Mouse (Mus musculus) MEL-GATA-1-ER (cell line): ENCODE measurements around the gene Tex36.
A peak's percentile ranks its signal among the peaks of the same experiment; 100 is the strongest.

Experiments
- DNase-seq: peaks from one replicate; pipeline ENCODE4 v3.0.0-alpha.2; 2012; ENCODE audit warnings: low read depth; ENCODE audit errors: extremely low read depth

The Tex36 gene

DNA sequence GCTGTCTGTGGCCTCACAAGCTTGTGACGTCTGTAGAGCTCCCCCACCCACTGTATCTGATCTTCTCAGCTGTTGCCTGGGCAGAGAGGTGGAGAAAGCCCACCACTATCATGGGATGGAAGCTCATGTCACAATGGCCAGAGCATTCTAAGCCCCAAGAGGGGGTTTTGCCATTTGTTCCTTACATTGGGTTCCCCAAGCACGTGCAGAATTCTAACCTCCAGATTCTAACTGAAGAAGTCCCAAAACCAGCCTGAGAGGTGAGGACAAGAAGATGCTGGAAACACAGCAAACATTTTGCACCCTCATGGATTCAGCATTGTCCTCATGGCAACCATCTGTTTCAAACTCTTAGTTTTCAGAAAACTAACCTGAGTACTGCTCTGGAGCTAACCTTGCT is at the start of gene Tex36:
TSS of gene Tex36 (minus strand) at position 101 of the 400 bp plus-strand sequence.
- no peak for DNase-seq

GRCm38 (mm10) chr7:133645716-133646115 is 43.8 kb upstream of the Tex36 start:
- DNase-seq: no peak

DNA sequence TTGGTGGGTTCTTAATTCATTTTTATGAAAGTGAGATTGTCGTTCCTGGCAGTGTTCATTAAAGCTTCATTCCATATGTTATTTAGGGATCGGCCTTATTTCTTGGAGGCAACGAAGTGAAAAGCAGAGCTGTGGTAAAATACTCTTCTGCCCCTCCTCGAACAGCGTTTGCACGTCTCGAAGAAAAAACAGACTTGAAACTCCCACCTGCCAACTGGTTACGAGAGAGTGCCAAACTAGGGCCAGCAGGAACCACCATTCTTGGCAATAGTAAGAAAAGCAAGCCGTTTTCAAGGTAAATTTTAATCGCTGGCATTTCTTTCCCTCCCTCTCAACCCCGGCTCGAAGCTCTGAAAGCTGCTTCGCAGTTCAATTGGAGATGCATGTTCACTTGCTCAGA is 36.9 kb upstream of the Tex36 start:
- no peak for DNase-seq

DNA sequence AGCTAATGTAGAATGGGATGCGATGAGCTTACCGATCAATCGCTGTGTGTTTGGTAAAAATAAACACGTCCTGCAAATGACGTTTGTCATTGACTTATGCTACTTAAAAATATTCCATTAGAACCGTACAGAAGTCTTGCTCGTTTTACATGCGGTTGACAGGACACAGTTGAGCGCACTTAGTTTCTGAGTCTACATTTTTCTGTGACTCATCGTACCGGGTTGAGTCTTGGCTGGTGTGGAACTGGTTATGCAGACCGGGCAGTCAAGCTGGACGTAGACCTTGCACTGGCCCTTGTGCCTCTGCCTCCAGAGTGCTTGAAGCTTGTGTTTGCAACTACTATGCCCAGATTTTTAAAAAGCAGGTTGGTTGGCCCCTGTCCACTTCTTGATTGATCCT is 36.3 kb upstream of the Tex36 start:
- DNase-seq: peak; percentile 15

DNA sequence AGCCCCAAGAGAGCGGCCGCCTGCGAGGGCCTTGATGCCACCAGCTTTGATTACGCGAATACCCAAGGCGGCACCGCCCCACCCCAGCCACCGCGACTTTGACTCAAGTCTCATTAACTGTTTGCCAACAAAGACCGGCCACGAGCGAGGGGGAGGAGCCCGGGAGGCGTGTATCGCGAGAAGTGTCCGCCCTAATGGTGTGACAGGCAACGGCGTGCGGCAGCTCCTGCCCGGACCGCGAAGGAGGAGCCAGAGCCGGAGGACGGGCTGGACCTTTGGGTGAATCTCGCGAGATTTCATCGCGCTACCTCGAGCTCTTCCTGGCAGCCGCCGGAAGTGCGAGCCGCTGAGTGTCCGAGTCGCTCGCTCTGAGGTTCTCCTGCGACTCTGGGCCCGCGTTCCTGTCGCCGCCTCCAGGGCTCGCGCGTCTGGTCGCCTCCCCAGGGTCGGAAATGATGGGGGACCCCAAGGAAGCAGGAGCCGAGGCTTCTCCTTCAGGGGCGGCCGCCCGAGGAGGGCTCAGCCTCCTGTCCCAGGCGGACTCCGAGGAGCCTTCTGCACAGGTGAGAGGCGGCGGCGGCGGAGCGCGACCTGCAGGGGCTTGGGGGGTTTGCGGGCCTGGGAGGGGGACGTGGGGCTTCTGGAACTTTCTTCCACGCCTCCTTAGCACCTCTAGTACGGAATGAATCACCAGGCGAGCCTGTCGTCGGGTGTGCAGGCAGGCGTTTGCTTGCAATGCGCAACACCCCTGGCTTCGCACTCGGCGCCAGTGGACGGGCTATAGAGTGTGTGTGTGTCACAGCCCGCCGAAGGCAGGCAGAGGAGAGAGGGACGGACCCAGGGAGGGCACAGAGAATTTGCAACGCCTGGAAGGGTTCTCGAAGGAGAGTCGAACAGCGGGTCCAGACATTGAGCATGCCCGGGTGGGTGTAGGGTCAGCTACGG is 35.7 kb upstream of the Tex36 start, which contains the start of gene Edrf1:
TSS of gene Edrf1 (plus strand) at position 183 of the 945 bp plus-strand sequence.
- peak; percentile 96 for DNase-seq

DNA sequence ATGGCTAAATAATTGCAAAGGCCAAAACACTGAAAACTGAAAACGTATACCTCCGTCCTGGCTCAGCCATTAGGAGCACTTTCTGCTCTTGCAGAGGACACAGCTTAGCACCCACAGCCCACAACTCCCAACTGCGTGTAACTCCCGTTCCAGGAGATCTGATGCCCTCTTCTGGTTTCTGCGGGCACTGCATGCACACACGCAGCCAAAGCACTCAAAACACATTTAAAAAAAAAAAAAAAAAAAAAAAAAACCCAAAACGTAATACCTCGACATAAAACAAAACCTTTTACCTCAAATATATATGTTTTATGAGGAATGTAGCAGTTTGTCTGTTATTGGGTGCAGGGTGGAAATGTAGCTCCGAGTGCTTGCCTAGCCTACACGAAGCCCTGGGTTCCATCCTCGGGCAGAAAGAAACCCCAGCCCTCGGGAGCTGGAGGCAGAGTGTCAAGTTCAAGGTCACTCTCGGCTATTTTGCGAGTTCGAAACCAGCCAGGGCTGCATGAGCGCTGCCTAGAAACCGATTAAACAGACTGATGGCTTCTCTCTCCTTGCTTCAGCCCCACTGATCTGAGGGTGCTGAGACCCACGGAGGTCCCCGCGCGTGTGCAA is 34.9 kb upstream of the Tex36 start:
- peak; percentile 66 for DNase-seq

DNA sequence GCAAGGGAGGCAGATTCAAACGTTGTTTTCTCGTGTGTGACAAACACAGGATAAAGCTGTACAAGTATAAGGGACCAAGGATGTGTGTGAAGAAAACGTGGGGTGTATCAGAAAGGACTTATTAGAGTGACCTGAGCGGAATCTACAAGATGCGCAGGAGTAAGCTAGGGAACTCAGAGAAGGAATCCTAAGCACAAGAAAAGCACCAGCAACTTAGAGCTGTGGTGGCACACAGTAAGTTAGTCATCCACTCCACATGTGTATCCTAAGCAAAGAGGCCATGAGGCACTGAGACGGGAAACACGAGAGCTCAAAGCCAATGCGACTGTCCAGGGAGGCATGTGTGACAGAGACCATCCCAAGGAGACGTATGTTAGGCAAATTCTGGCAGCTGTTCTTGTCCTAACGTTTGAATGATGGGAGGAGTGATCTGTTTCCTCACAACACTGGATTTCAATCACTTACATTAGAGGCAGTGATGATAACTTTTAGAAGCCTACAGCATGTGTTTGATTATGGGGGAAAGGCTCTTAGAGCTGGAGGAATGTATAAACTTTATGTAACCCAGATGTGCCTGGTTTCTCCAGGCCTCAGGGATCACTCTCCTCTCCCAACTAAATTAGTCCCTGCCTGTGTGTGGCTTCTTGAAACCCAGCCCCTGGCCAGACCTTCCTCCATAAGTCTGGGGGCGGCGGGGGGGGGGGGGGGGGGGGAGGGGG is 33.1 kb upstream of the Tex36 start:
- DNase-seq: no peak

GRCm38 (mm10) chr7:133632476-133632875 is 30.5 kb upstream of the Tex36 start:
- DNase-seq: peak; percentile 53

DNA sequence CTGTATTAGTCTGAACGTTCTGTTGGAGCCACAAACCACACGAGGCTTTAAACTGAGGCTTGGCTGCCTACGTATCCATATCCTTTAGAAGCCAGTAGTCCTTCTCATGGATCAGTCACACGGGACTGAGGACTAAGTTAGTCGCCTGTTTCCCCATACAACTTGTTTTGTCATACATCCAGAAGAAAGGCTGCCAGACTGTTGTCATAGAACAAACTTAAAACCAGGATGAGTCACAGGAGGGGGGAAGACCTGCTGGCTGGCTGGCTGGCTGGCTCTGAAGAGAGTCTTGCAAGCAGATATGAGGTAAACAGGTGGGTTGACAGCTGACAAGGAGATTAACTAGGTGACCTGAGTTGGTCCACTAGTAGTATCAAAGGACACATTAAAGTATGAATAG is 28.9 kb upstream of the Tex36 start:
- no peak for DNase-seq

DNA sequence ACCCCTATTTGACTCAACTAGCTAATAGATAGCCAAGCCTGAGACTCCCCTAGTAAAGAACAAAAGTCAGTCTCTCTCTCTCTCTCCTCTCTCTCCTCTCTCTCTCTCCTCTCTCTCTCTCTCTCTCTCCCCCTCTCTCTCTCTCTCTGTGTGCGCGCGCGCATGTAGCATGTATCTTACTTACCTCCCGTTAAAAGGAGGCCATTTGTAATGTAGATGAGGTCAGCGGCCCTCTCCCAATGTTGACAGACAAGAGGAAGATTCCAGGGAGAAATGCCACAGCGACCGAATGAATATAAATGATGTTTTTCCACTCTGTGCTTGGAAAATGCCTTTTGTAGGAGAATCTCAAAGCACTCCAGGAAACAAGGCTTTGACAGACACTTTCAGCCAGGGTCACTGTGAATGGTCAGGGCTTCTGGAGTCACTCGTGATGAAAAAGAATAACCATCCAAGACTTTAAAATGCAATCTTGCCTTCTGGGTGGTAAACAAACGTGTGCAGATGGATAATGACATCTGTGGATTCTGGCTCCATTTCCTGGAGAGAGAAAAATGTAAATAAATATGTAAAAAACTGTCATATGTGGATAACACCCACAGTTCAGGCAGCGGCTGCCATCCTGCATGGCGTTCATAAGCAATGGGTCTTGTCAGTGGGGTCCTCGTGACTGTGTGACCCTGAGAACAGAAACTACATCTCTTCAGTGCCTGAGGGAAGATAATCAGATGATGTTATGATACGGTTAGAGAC is 25.4 kb upstream of the Tex36 start:
- no peak for DNase-seq

- DNase-seq: no peak
These were observed 21.3 kb upstream of the Tex36 start for GRCm38 (mm10) chr7:133623226-133623625.

DNA sequence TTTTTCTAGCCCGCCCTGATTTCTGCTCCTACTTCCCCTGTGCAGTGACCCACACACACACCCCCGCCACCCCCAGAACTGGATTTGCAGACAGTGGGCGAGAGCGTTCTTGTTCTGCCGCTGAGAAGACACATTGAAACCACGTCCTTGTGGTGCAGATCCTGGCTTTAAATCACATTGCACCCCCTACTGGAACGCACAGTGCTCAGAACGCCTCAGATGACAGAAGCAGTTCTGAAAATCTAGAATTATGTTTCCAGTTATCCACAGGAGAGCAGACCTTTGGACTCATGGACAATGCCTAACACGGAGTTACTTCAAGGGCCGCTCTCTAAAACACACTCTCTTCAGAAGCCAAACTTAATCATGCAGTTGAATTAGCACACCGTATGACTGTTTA is 18.8 kb upstream of the Tex36 start:
- DNase-seq: no peak

- DNase-seq: no peak
These were observed 11.0 kb upstream of the Tex36 start for GRCm38 (mm10) chr7:133612981-133613380.

GRCm38 (mm10) chr7:133609585-133609984 is 7.6 kb upstream of the Tex36 start:
- no peak for DNase-seq

DNA sequence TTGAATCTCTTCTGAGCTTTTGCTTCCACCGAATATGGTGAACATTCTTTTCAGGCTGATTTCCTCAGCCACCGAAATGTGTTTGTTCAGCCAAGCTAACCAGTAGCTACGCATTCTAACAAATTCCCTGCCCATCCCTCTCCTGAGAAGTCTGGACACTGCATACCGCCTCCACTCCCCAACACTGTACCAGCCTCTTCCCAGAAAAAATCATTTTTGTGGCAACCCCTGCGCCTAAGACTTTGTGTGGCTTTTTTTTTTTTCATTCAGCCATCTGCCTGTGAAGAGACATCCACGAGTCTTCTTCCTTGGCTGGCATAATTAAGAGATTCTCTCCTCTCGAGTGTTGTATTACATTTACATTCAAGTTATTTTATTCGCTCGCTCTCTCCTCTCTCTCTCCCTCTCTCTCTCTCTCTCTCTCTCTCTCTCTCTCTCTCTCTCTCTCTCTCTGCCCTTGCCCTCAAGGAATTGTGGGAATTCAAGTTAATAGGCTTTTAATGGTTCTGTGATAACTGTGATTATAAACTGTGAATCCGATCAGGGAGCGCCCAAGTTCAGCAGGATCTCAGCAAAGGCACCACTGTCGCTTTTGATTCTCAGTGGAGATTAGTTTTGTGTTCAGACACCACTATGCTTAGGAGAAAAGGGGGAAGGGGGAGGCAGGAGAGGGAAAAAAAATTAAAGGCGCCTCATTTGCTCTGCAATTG is 6.8 kb upstream of the Tex36 start:
- DNase-seq: no peak

- DNase-seq: no peak
These were observed 6.1 kb upstream of the Tex36 start for GRCm38 (mm10) chr7:133607883-133608575.

- DNase-seq: no peak
These were observed 5.4 kb upstream of the Tex36 start for GRCm38 (mm10) chr7:133607331-133607730.

- no peak for DNase-seq
These were observed 2.6 kb upstream of the Tex36 start for GRCm38 (mm10) chr7:133604427-133605081.

DNA sequence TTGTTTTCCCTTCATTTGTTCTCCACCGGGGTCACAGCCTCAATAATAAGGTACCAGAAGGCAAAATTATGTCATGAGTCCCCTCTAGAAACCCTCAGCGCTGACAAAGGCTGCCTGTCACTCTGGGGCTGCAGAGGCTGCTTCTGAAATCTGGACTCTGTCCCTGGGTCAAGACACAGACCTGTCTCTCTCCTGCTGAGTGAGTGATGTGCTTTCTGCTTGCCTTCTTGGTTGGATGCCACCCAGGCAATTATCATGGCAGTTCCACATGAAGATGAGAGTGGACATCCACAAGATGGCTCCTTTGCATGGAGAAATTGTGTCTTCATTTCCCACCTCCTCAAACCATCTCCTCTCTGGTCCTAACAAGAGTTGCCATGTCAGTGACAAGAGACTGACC is 1.2 kb upstream of the Tex36 start:
- no peak for DNase-seq
